Mouse (Mus musculus): ENCODE measurements around the gene Calm2. TPM values are rescaled to one million over a fixed set of nuclear protein-coding genes. Genes with fewer than 3 reads are reported as not detected.

Gene Calm2
- total and polyA plus RNA-seq, 3 experiments: 50.7 to 701 (median 314) TPM

GRCm38 (mm10) chr17:87445917-87446766, 593 bp downstream of the Calm2 start:
- H3K4me3 ChIP-seq (ENCODE audit: low read depth, low read length): peak overlapping the region; percentile 84
- peaks cover 27% of the 10 kb centered on the region for H3K36me3 ChIP-seq (replicated peaks)
- no peak for ATAC-seq (ENCODE audit: extremely low read depth, insufficient number of reproducible peaks, low FRiP score, poor library complexity, severe bottlenecking)
- TF ChIP-seq CTCF (IDR thresholded peaks at IDR 0.05; ENCODE audit: low read depth, low read length) (no peak), GATA2 (IDR thresholded peaks at IDR 0.05; ENCODE audit: borderline replicate concordance, low read depth, low read length) (no peak), GATA1 (IDR thresholded peaks at IDR 0.05; ENCODE audit: borderline replicate concordance, low read length) (no peak), TAL1 (conservative IDR thresholded peaks at IDR 0.05; ENCODE audit: low read depth, low read length) (no peak)
- no peaks in the 10 kb centered on the region for H3K27me3 ChIP-seq (ENCODE audit: insufficient read depth, low read length)
- DNase-seq (ENCODE audit: low spot score): peak; percentile 51
- H3K9me3 ChIP-seq (replicated peaks): peaks cover 1% of the 10 kb centered on the region; the same call in 1 of the 2 replicates
- peaks cover 56% of the 10 kb centered on the region for H3K4me1 ChIP-seq (ENCODE audit: insufficient read depth, low read depth, low read length)

- DNase-seq (ENCODE audit: low spot score): no peak
- no peaks in the 10 kb centered on the region for H3K27me3 ChIP-seq (ENCODE audit: insufficient read depth, low read length)
- peak overlapping the region; percentile 84 for H3K4me3 ChIP-seq (ENCODE audit: low read depth, low read length)
- peaks cover 53% of the 10 kb centered on the region for H3K4me1 ChIP-seq (ENCODE audit: insufficient read depth, low read depth, low read length)
- TF ChIP-seq GATA1 (IDR thresholded peaks at IDR 0.05; ENCODE audit: borderline replicate concordance, low read length): no peak
- no peak for TF ChIP-seq TAL1 (conservative IDR thresholded peaks at IDR 0.05; ENCODE audit: low read depth, low read length)
- TF ChIP-seq GATA2 (IDR thresholded peaks at IDR 0.05; ENCODE audit: borderline replicate concordance, low read depth, low read length): no peak
- no peak for TF ChIP-seq POLR2AphosphoS5 (IDR thresholded peaks at IDR 0.05; ENCODE audit: insufficient replicate concordance, low read depth, low read length)
- no peak for TF ChIP-seq CTCF (IDR thresholded peaks at IDR 0.05; ENCODE audit: low read depth, low read length)
- no peak for ATAC-seq (ENCODE audit: extremely low read depth, insufficient number of reproducible peaks, low FRiP score, poor library complexity, severe bottlenecking)
- H3K9me3 ChIP-seq (replicated peaks): no peaks in the 10 kb centered on the region
- peaks cover 30% of the 10 kb centered on the region for H3K36me3 ChIP-seq (replicated peaks)
These were observed 1.3 kb downstream of the Calm2 start for GRCm38 (mm10) chr17:87445337-87445916.

- no peak for ATAC-seq (ENCODE audit: extremely low read depth, insufficient number of reproducible peaks, low FRiP score, poor library complexity, severe bottlenecking)
- no peak for DNase-seq (ENCODE audit: low spot score)
- TF ChIP-seq GATA2 (IDR thresholded peaks at IDR 0.05; ENCODE audit: borderline replicate concordance, low read depth, low read length) (no peak), TAL1 (conservative IDR thresholded peaks at IDR 0.05; ENCODE audit: low read depth, low read length) (no peak), GATA1 (IDR thresholded peaks at IDR 0.05; ENCODE audit: borderline replicate concordance, low read length) (no peak), CTCF (IDR thresholded peaks at IDR 0.05; ENCODE audit: low read depth, low read length) (no peak), POLR2AphosphoS5 (IDR thresholded peaks at IDR 0.05; ENCODE audit: insufficient replicate concordance, low read depth, low read length) (no peak)
- H3K4me3 ChIP-seq (ENCODE audit: low read depth, low read length): no peak overlapping the region; the same call in 1 of the 2 replicates
- H3K27me3 ChIP-seq (ENCODE audit: insufficient read depth, low read length): no peaks in the 10 kb centered on the region
- peaks cover 35% of the 10 kb centered on the region for H3K36me3 ChIP-seq (replicated peaks)
- peaks cover 52% of the 10 kb centered on the region for H3K4me1 ChIP-seq (ENCODE audit: insufficient read depth, low read depth, low read length)
- no peaks in the 10 kb centered on the region for H3K9me3 ChIP-seq (replicated peaks)
These were observed 2.0 kb downstream of the Calm2 start for GRCm38 (mm10) chr17:87444763-87445162.

- DNase-seq (ENCODE audit: low spot score) (no peak), ATAC-seq (ENCODE audit: extremely low read depth, insufficient number of reproducible peaks, low FRiP score, poor library complexity, severe bottlenecking) (no peak)
- H3K9me3 ChIP-seq (replicated peaks): no peaks in the 10 kb centered on the region
- TF ChIP-seq POLR2AphosphoS5 (IDR thresholded peaks at IDR 0.05; ENCODE audit: insufficient replicate concordance, low read depth, low read length) (no peak), CTCF (IDR thresholded peaks at IDR 0.05; ENCODE audit: low read depth, low read length) (no peak), GATA2 (IDR thresholded peaks at IDR 0.05; ENCODE audit: borderline replicate concordance, low read depth, low read length) (no peak), GATA1 (IDR thresholded peaks at IDR 0.05; ENCODE audit: borderline replicate concordance, low read length) (no peak), TAL1 (conservative IDR thresholded peaks at IDR 0.05; ENCODE audit: low read depth, low read length) (no peak)
- no peak overlapping the region for H3K4me3 ChIP-seq (ENCODE audit: low read depth, low read length)
- peaks cover 37% of the 10 kb centered on the region for H3K4me1 ChIP-seq (ENCODE audit: insufficient read depth, low read depth, low read length)
- H3K36me3 ChIP-seq (replicated peaks): peaks cover 49% of the 10 kb centered on the region
- H3K27me3 ChIP-seq (ENCODE audit: insufficient read depth, low read length): no peaks in the 10 kb centered on the region
These were observed 5.2 kb downstream of the Calm2 start for GRCm38 (mm10) chr17:87441537-87441936.

- peaks cover 44% of the 10 kb centered on the region for H3K4me1 ChIP-seq (ENCODE audit: insufficient read depth, low read depth, low read length)
- peaks cover 63% of the 10 kb centered on the region for H3K36me3 ChIP-seq (replicated peaks)
These were observed 7.3 kb downstream of the Calm2 start for GRCm38 (mm10) chr17:87439441-87439840.

GRCm38 (mm10) chr17:87433929-87434328, 12.8 kb downstream of the Calm2 start:
- Histone ChIP-seq H3K36me3 (replicated peaks) (peaks cover 72% of the 10 kb centered on the region), H3K9me3 (replicated peaks) (no peaks in the 10 kb centered on the region), H3K4me1 (ENCODE audit: insufficient read depth, low read depth, low read length) (peaks cover 27% of the 10 kb centered on the region), H3K27me3 (ENCODE audit: insufficient read depth, low read length) (no peaks in the 10 kb centered on the region), H3K4me3 (ENCODE audit: low read depth, low read length) (no peak overlapping the region)
- no peak for DNase-seq (ENCODE audit: low spot score)
- TF ChIP-seq TAL1 (conservative IDR thresholded peaks at IDR 0.05; ENCODE audit: low read depth, low read length): no peak
- no peak for TF ChIP-seq GATA1 (IDR thresholded peaks at IDR 0.05; ENCODE audit: borderline replicate concordance, low read length)
- TF ChIP-seq GATA2 (IDR thresholded peaks at IDR 0.05; ENCODE audit: borderline replicate concordance, low read depth, low read length): no peak
- no peak for TF ChIP-seq POLR2AphosphoS5 (IDR thresholded peaks at IDR 0.05; ENCODE audit: insufficient replicate concordance, low read depth, low read length)
- no peak for TF ChIP-seq CTCF (IDR thresholded peaks at IDR 0.05; ENCODE audit: low read depth, low read length)
- peak; percentile 62 for ATAC-seq (ENCODE audit: extremely low read depth, insufficient number of reproducible peaks, low FRiP score, poor library complexity, severe bottlenecking)

More at GRCm38 (mm10) chr17:87439441-87439840, 7.3 kb downstream of the Calm2 start:
- ATAC-seq (ENCODE audit: extremely low read depth, insufficient number of reproducible peaks, low FRiP score, poor library complexity, severe bottlenecking) (no peak), DNase-seq (ENCODE audit: low spot score) (no peak)
- TF ChIP-seq GATA1 (IDR thresholded peaks at IDR 0.05; ENCODE audit: borderline replicate concordance, low read length) (no peak), GATA2 (IDR thresholded peaks at IDR 0.05; ENCODE audit: borderline replicate concordance, low read depth, low read length) (no peak), POLR2AphosphoS5 (IDR thresholded peaks at IDR 0.05; ENCODE audit: insufficient replicate concordance, low read depth, low read length) (no peak), CTCF (IDR thresholded peaks at IDR 0.05; ENCODE audit: low read depth, low read length) (no peak), TAL1 (conservative IDR thresholded peaks at IDR 0.05; ENCODE audit: low read depth, low read length) (no peak)
- no peak overlapping the region for H3K4me3 ChIP-seq (ENCODE audit: low read depth, low read length)
- no peaks in the 10 kb centered on the region for H3K9me3 ChIP-seq (replicated peaks)
- no peaks in the 10 kb centered on the region for H3K27me3 ChIP-seq (ENCODE audit: insufficient read depth, low read length)
